13 mouse cellular contexts compared by ENCODE assay signal in genomic region chr12:80034100-80034499, GRCm38 (mm10).
"Had no signal": no experiment of that assay in that cellular context is flagged by ENCODE, and none has a peak within 500 bp of the region (broad histone marks: within the 10 kb centered on the region; RNA-seq: fewer than 3 reads in every experiment).

No protein-coding gene starts in this region.

- H3K36me3 ChIP-seq: limb, embryonic 12.5 days; liver, embryonic 13.5 days; lung, embryonic 15.5 days; midbrain, embryonic 12.5 days had no signal

- H3K4me3 ChIP-seq: limb, embryonic 12.5 days; liver, embryonic 13.5 days; lung, embryonic 15.5 days; megakaryocyte, embryonic 14.5 days; midbrain, embryonic 12.5 days had no signal

- H3K4me1 ChIP-seq: midbrain, embryonic 12.5 days had no signal

- H3K9ac ChIP-seq: limb, embryonic 12.5 days; liver, embryonic 13.5 days; liver, postnatal 0 days; lung, embryonic 15.5 days; midbrain, embryonic 12.5 days had no signal

- H3K27ac ChIP-seq: lung, embryonic 15.5 days; macrophage; midbrain, embryonic 12.5 days had no signal

- H3K4me2 ChIP-seq: limb, embryonic 12.5 days; lung, embryonic 15.5 days; midbrain, embryonic 12.5 days had no signal

- H3K27me3 ChIP-seq: limb, embryonic 12.5 days; liver, embryonic 13.5 days; lung, embryonic 15.5 days; midbrain, embryonic 12.5 days had no signal

- H3K9me3 ChIP-seq: limb, embryonic 12.5 days; liver, embryonic 13.5 days; lung, embryonic 15.5 days; midbrain, embryonic 12.5 days had no signal

- DNase-seq: kidney, adult 8-10 months; kidney, postnatal 36 days; liver; liver, embryonic 13.5 days; liver, postnatal 0 days; lung, postnatal 14 days; thymus, adult 18-20 months; thymus, postnatal 14 days had no signal
